Mouse (Mus musculus) left cerebral cortex, postnatal 4 days (tissue): ENCODE measurements at regions not wholly inside any gene's neighbourhood (a gene's known extent, or its start where the extent isn't known, plus 50 kb on each side); places are given as distances from the start of the nearest gene placed in this dataset.
"Not testable (repeated sequence)": the region's sequence is repeated elsewhere in the genome, so short reads cannot be mapped to it uniquely, and the experiment has no call there.

Experiments used
- DNase-seq: peaks from one replicate; pipeline ENCODE4 v3.0.0-alpha.2; 2022
- intact Hi-C: fragments of 180-260 bp; cut with DNase I; formaldehyde crosslinking; loops from one replicate; pipeline ENCODE4 v1.15.1; 2025

GRCm38 (mm10) chr1:88752332-88752731, 50.3 kb upstream of the Arl4c start:
- DNase-seq = peak; percentile 39
- intact Hi-C loops = loop anchor here (5.0 to 10.0 kb wide), 3 partner anchors 320 to 882 kb away; partner anchors contain the start of gene Sh3bp4

GRCm38 (mm10) chr1:88756658-88757057, 54.6 kb upstream of the Arl4c start:
- DNase-seq = peak; percentile 69
- intact Hi-C loops = loop anchor here (10.0 kb wide), 1 partner anchor 878 kb away; no protein-coding TSS in a partner anchor

GRCm38 (mm10) chr1:88757162-88757561, 55.1 kb upstream of the Arl4c start:
- no peak for DNase-seq
- intact Hi-C loops = loop anchor here (10.0 kb wide), 1 partner anchor 878 kb away; no protein-coding TSS in a partner anchor

- peak; percentile 32 for DNase-seq
- intact Hi-C loops = loop anchor here (10.0 kb wide), 1 partner anchor 877 kb away; no protein-coding TSS in a partner anchor
These were observed 55.7 kb upstream of the Arl4c start for GRCm38 (mm10) chr1:88757746-88758145.

GRCm38 (mm10) chr1:88760643-88761042, 58.6 kb upstream of the Arl4c start:
- intact Hi-C loops = no loop called here

GRCm38 (mm10) chr1:88761121-88761520, 59.1 kb upstream of the Arl4c start:
- intact Hi-C loops = no loop called here
- DNase-seq = no peak

More at GRCm38 (mm10) chr1:88760643-88761042, 58.6 kb upstream of the Arl4c start:
- no peak for DNase-seq

- intact Hi-C loops = no loop called here
- no peak for DNase-seq
These were observed 61.8 kb upstream of the Arl4c start for GRCm38 (mm10) chr1:88763725-88764364.

- intact Hi-C loops = no loop called here
- no peak for DNase-seq
These were observed 62.5 kb upstream of the Arl4c start for GRCm38 (mm10) chr1:88764478-88764877.

DNA sequence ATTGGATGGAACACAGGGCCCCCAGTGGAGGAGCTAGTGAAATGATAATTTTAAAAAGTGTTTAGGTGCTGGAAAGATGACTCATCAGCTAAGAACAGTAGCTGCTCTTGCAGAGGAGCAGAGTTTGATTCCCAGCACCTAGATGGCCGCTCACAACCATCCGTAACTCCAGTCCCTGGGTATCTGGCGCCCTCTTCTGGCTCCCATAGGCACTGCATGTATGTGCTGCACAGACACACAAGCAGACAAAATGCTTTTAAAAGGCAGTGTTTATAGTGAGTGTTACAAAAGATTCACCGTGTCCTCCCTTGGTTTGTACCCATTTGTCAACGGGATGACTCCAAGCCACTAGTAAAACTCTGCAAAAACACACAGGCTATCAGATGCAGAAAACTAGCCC, 75.0 kb upstream of the Arl4c start:
- no peak for DNase-seq
- intact Hi-C loops = no loop called here

- intact Hi-C loops = no loop called here
- DNase-seq = no peak
These were observed 78.2 kb upstream of the Arl4c start for GRCm38 (mm10) chr1:88780262-88780661.

- DNase-seq = no peak
- intact Hi-C loops = no loop called here
These were observed 81.1 kb upstream of the Arl4c start for GRCm38 (mm10) chr1:88783083-88783482.

GRCm38 (mm10) chr1:88784866-88785620, 83.0 kb upstream of the Arl4c start:
- intact Hi-C loops = no loop called here
- DNase-seq = no peak

- intact Hi-C loops = no loop called here
- DNase-seq = no peak
These were observed 84.0 kb upstream of the Arl4c start for GRCm38 (mm10) chr1:88786066-88786465.

DNA sequence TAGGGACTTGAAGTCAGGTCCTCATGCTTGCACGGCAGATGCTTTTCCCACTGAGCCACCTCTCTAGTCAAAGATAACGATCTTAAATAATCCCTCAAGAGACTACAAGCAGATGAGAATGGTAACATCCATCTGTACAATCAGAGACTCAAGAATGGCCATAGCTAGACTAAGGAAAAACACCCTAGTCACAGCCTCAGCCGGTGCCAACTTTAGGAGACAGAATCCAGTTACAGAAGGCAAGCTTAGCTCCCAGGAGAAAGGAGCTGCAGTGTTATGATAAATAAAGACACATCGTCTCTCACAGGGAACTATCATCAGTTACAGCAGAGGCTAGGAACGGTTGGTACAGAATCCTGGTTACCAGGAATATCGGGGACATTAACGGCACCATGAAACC, 88.7 kb upstream of the Arl4c start:
- no peak for DNase-seq
- intact Hi-C loops = no loop called here

DNA sequence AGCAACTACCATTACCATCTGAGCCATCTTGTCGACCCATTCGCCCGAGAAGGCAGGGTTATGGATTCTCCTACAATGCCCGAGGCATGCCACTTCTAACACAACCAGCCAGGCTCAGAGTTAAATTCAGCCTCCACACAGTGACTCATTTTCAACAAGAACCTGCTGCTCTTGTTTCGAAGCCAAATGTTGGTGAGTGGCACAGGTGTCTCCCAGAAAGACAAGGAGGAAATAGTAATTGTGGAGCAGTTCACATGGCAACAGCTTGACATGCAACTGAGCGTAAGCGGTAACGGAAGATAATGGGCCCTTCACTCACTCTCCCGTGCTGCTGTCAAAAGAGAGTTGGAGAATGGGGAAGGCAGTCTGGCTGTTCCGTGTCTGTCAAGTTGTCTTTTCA, 92.9 kb upstream of the Arl4c start:
- DNase-seq = no peak
- intact Hi-C loops = no loop called here

DNA sequence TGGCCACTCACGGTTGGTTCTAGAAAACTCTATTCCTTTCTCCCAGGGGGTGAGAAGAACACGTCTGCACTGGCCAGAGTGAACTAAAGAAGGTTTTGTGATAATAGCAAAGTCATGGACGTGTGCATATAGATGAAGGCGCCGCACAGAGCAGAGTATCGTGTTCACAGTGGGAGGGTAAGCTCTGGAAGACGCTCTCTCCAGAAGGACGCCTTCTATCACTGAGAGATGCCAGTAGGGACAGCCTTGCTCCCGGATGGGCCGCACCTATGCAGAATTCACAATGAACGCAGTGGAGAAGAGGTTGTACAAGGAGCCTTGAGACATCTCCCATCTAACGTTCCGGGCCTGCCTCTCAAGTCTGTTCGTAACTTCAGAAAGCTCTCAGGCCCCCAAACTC, 96.5 kb upstream of the Arl4c start:
- intact Hi-C loops = no loop called here
- DNase-seq = no peak

DNA sequence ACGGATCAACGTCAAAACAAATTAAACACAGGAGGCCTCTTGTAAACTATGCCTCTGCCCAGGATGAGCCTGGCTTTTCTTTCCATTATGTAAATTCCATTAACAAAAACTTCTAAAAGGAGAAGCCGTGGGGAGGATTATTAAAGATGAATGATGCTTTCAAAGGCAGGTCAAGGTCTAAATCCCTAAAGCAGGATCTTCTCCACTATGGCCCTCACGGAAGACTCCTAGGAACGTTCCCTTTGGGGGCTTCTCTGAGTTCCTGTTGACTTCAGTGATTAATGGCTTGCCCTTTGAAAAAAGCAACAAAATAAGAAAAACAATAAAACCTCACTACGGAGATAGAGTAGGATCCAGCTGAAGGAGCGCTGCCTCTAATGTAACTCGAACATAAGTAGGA, 96.9 kb upstream of the Arl4c start:
- DNase-seq = no peak
- intact Hi-C loops = no loop called here

DNA sequence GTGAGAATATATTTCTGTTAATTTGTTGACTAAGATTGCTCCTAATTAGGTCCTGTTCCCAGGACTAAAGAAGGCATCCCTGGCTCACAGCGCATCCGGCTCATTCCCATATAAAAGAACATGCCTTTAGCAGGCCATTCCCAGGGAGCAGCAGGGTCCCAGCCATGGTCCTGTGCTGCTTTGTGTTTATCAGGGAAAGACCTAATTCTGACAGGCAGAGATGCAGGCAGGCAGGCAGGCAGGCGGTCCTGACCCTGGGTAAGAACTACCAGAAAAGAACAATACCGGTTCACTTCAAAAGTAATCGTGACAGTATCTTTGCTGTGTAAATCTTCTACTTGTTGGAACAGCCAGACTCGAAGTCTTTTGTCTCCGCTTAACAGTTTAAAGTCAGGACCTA, 97.3 kb upstream of the Arl4c start:
- no peak for DNase-seq
- intact Hi-C loops = no loop called here

- intact Hi-C loops = no loop called here
- no peak for DNase-seq
These were observed 97.8 kb upstream of the Arl4c start for GRCm38 (mm10) chr1:88799789-88800188.

DNA sequence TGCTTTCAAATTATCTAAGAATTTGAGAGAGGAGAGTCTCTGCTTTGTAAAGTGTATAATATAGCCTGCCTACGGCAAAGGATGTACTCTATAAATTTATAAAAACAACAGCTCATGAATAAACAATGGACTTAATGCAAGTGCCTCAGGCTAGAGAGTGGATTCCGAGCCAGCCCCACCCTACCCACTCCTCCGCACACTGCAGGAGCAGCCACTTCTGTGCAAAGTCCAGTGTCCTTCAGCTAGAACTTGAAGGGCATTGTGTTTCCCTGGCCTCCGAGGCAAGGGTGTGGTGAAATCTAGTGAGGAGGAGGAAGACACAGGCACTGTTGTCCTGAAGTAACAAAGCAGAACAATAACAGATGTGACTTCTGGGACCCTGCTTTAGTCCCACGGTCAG, 98.4 kb upstream of the Arl4c start:
- no peak for DNase-seq
- intact Hi-C loops = no loop called here

DNA sequence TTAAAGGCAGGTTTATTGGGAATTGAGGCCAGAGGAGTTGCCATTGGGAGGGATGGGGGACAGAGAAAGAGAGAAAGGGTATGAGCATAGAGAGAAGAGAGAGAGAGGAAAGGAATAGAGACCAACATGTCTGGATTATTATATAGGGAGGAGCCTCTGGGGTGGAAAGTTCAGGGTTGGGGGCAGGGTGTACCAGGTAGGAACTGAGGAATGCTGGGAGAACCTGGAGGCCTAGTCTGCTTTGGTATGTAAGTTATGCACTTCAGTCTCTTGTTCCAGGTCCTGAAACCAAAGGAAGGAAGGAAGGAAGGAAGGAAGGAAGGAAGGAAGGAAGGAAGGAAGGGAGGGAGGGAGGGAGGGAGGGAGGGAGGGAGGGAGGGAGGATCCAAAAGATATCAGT, 99.1 kb upstream of the Arl4c start:
- DNase-seq, intact Hi-C loops: not testable (repeated sequence)

GRCm38 (mm10) chr1:88806960-88807359, 104.9 kb upstream of the Arl4c start:
- intact Hi-C loops = no loop called here
- DNase-seq = peak; percentile 57
